Mouse (Mus musculus) ES-Bruce4 (cell line): Measurements from ENCODE around the gene Spred2. TPM values are rescaled to one million over a fixed set of nuclear protein-coding genes. Genes with fewer than 3 reads are reported as not detected.

Experiments used
- H3K27ac ChIP-seq: 2 replicates; pipeline ENCODE4 v1.5.1; 2012; ENCODE audit warnings: low read length, inconsistent platforms; ENCODE audit not compliant: insufficient read depth
- H3K27me3 ChIP-seq: 2 replicates; pipeline ENCODE4 v1.6.1; 2012; ENCODE audit warnings: mild to moderate bottlenecking, low read length, inconsistent platforms; ENCODE audit not compliant: control insufficient read depth, poor library complexity, insufficient read depth, severe bottlenecking
- H3K36me3 ChIP-seq: 2 replicates; pipeline ENCODE4 v1.6.1; 2012; ENCODE audit warnings: inconsistent platforms, mild to moderate bottlenecking, low read length, moderate library complexity; ENCODE audit not compliant: control insufficient read depth, poor library complexity, insufficient read depth, severe bottlenecking
- H3K4me1 ChIP-seq: one replicate; pipeline ENCODE4 v1.8.1; 2011; ENCODE audit warnings: low read length; ENCODE audit not compliant: control insufficient read depth, insufficient read depth
- H3K4me3 ChIP-seq: 2 replicates; pipeline ENCODE4 v1.5.1; 2011; ENCODE audit warnings: low read depth, mild to moderate bottlenecking, low read length
- H3K9ac ChIP-seq: 2 replicates; pipeline ENCODE4 v1.6.1; 2012; ENCODE audit warnings: low read depth, mild to moderate bottlenecking, inconsistent platforms; ENCODE audit not compliant: poor library complexity, severe bottlenecking
- H3K9me3 ChIP-seq: replicated peaks from 2 replicates; pipeline ENCODE4 v1.6.1; 2012; ENCODE audit warnings: mild to moderate bottlenecking, low read length, inconsistent platforms; ENCODE audit not compliant: control insufficient read depth, poor library complexity, insufficient read depth, severe bottlenecking
- CTCF ChIP-seq: IDR thresholded peaks from one replicate; pipeline ENCODE4 v1.8.1; 2011; ENCODE audit warnings: low read depth, low read length
- EP300 ChIP-seq: IDR thresholded peaks from 2 replicates; pipeline ENCODE4 v1.6.1; 2011; ENCODE audit warnings: low read depth, low read length; ENCODE audit not compliant: insufficient read depth
- POLR2A ChIP-seq: IDR thresholded peaks from one replicate; pipeline ENCODE4 v1.8.1; 2011; ENCODE audit warnings: low read length; ENCODE audit not compliant: insufficient read depth
- polyA plus RNA-seq: library from polyadenylated mRNA; stranded (reverse); fragments of >200 nt; gene quantifications from 2 replicates; pipeline ENCODE4 v1.2.4, GENCODE M21; 2011; ENCODE audit warnings: low read depth; ENCODE audit not compliant: missing spikeins, insufficient read depth, insufficient read length

Spred2 gene
- polyA plus RNA-seq, 1 experiment: 41.9 TPM

GRCm38 (mm10) chr11:20034337-20034947, 110.3 kb downstream of the Spred2 start:
- Histone ChIP-seq H3K4me3 (0 out of 2 replicates have a peak overlapping the region, but pooled peaks have one; percentile 12), H3K27ac (no peak overlapping the region), H3K4me1 (peaks cover 4% of the 10 kb centered on the region), H3K27me3 (no peaks in the 10 kb centered on the region), H3K9me3 (no peaks in the 10 kb centered on the region), H3K9ac (no peak overlapping the region; the same call in 1 of the 2 replicates), H3K36me3 (no peaks in the 10 kb centered on the region)
- TF ChIP-seq POLR2A (no peak), CTCF (no peak), EP300 (no peak)

- Histone ChIP-seq H3K9ac (peak overlapping the region; percentile 41), H3K9me3 (no peaks in the 10 kb centered on the region), H3K27ac (peak overlapping the region; percentile 59), H3K27me3 (no peaks in the 10 kb centered on the region), H3K4me3 (peak overlapping the region; percentile 42), H3K36me3 (no peaks in the 10 kb centered on the region), H3K4me1 (peaks cover 5% of the 10 kb centered on the region)
- no peak for TF ChIP-seq POLR2A
- no peak for TF ChIP-seq CTCF
- TF ChIP-seq EP300: no peak
Observed at GRCm38 (mm10) chr11:20035343-20035928, 111.3 kb downstream of the Spred2 start.

- H3K4me1 ChIP-seq: peaks cover 5% of the 10 kb centered on the region
- peak overlapping the region; percentile 27 for H3K4me3 ChIP-seq
- no peaks in the 10 kb centered on the region for H3K9me3 ChIP-seq
- no peaks in the 10 kb centered on the region for H3K27me3 ChIP-seq
- no peak for TF ChIP-seq POLR2A
- TF ChIP-seq EP300: no peak
- no peak for TF ChIP-seq CTCF
- H3K27ac ChIP-seq: peak overlapping the region; percentile 59
- no peaks in the 10 kb centered on the region for H3K36me3 ChIP-seq
- H3K9ac ChIP-seq: peak overlapping the region; percentile 41
Observed at GRCm38 (mm10) chr11:20035972-20036371, 111.8 kb downstream of the Spred2 start.

- no peaks in the 10 kb centered on the region for H3K36me3 ChIP-seq
- H3K4me3 ChIP-seq: no peak overlapping the region
- H3K9ac ChIP-seq: no peak overlapping the region
- H3K27me3 ChIP-seq: no peaks in the 10 kb centered on the region
- H3K9me3 ChIP-seq: no peaks in the 10 kb centered on the region
- no peak for TF ChIP-seq CTCF
- no peak for TF ChIP-seq EP300
- TF ChIP-seq POLR2A: no peak
- H3K27ac ChIP-seq: no peak overlapping the region
- peaks cover 5% of the 10 kb centered on the region for H3K4me1 ChIP-seq
Observed at GRCm38 (mm10) chr11:20037739-20038138, 113.6 kb downstream of the Spred2 start.

- Histone ChIP-seq H3K27ac (peak overlapping the region; percentile 30; the same call in 1 of the 2 replicates), H3K4me1 (peaks cover 5% of the 10 kb centered on the region), H3K4me3 (peak overlapping the region; percentile 51), H3K27me3 (no peaks in the 10 kb centered on the region), H3K36me3 (no peaks in the 10 kb centered on the region), H3K9me3 (no peaks in the 10 kb centered on the region), H3K9ac (peak overlapping the region; percentile 67)
- no peak for TF ChIP-seq POLR2A
- TF ChIP-seq CTCF: no peak
- no peak for TF ChIP-seq EP300
Observed at GRCm38 (mm10) chr11:20038723-20039122, 114.5 kb downstream of the Spred2 start.

- Histone ChIP-seq H3K27ac (peak overlapping the region; percentile 80), H3K9me3 (no peaks in the 10 kb centered on the region), H3K4me3 (no peak overlapping the region), H3K36me3 (no peaks in the 10 kb centered on the region), H3K9ac (0 out of 2 replicates have a peak overlapping the region, but pooled peaks have one; percentile 7), H3K4me1 (peaks cover 5% of the 10 kb centered on the region), H3K27me3 (no peaks in the 10 kb centered on the region)
- TF ChIP-seq POLR2A: no peak
- peak; percentile 79 for TF ChIP-seq EP300
- TF ChIP-seq CTCF: no peak
Observed at GRCm38 (mm10) chr11:20041164-20041920, 117.2 kb downstream of the Spred2 start.
